Mouse (Mus musculus) liver, adult 2 months (tissue): ENCODE results near the gene Eif4ebp2. TPM values are rescaled to one million over a fixed set of nuclear protein-coding genes. Genes with fewer than 3 reads are reported as not detected.

Experiments used
- DNase-seq: peaks from one replicate; pipeline ENCODE4 v3.0.0-alpha.2; 2011; ENCODE audit warnings: low read depth, low spot score; ENCODE audit errors: extremely low read depth
- H3K27ac ChIP-seq: fragments of 200-500 bp; replicated peaks from 2 replicates; pipeline ENCODE4 v1.5.1; 2012; ENCODE audit warnings: low read depth, mild to moderate bottlenecking, control low read depth, inconsistent platforms, low read length; ENCODE audit not compliant: insufficient read depth
- H3K27me3 ChIP-seq: fragments of 200-500 bp; 2 replicates; pipeline ENCODE4 v1.6.1; 2012; ENCODE audit warnings: mild to moderate bottlenecking, moderate library complexity, low read length, inconsistent platforms; ENCODE audit not compliant: control insufficient read depth, insufficient read depth
- H3K36me3 ChIP-seq: fragments of 200-500 bp; 2 replicates; pipeline ENCODE4 v1.6.1; 2012; ENCODE audit warnings: low read length, inconsistent platforms; ENCODE audit not compliant: control insufficient read depth, insufficient read depth
- H3K4me1 ChIP-seq: fragments of 200-500 bp; 2 replicates; pipeline ENCODE4 v1.6.1; 2011; ENCODE audit warnings: low read length; ENCODE audit not compliant: control insufficient read depth, insufficient read depth
- H3K4me3 ChIP-seq: fragments of 200-500 bp; 2 replicates; pipeline ENCODE4 v1.5.1; 2011; ENCODE audit warnings: low read depth, mild to moderate bottlenecking, control low read depth, low read length, moderate library complexity; ENCODE audit not compliant: insufficient read depth
- H3K79me2 ChIP-seq: fragments of 200-500 bp; 2 replicates; pipeline ENCODE4 v1.6.1; 2012; ENCODE audit warnings: inconsistent platforms, mild to moderate bottlenecking, low read length, moderate library complexity; ENCODE audit not compliant: control insufficient read depth, insufficient read depth
- H3K9ac ChIP-seq: fragments of 200-500 bp; 2 replicates; pipeline ENCODE4 v1.6.1; 2012; ENCODE audit warnings: low read depth, mild to moderate bottlenecking, control low read depth, inconsistent platforms, low read length
- CTCF ChIP-seq: fragments of 200-500 bp; IDR thresholded peaks from 2 replicates; pipeline ENCODE4 v1.5.1; 2011; ENCODE audit warnings: low read depth, low read length, control low read depth
- POLR2A ChIP-seq: fragments of 200-500 bp; IDR thresholded peaks from 2 replicates; pipeline ENCODE4 v1.6.1; 2011; ENCODE audit warnings: low read length, control low read depth; ENCODE audit not compliant: insufficient read depth; ENCODE audit errors: extremely low read depth
- WGBS: fragments of 180-500 bp; shearing (Covaris S2); methylation state at CpG from one replicate; pipeline ENCODE4 v1.1.7; 2018; 5-methylcytosine and 5-hydroxymethylcytosine counted together
- polyA plus RNA-seq: library from polyadenylated mRNA; depleted of rRNA; stranded (reverse); fragments of >200 nt; gene quantifications from 2 replicates; pipeline ENCODE4 v1.2.3, GENCODE M21; 2012
- total RNA-seq: library from RNA; depleted of rRNA; stranded (reverse); fragments of >200 nt; gene quantifications from 2 replicates; pipeline ENCODE4 v1.2.3, GENCODE M21; 2014

Eif4ebp2 gene
- total and polyA plus RNA-seq, 2 experiments: 28.2 to 117 TPM

DNA sequence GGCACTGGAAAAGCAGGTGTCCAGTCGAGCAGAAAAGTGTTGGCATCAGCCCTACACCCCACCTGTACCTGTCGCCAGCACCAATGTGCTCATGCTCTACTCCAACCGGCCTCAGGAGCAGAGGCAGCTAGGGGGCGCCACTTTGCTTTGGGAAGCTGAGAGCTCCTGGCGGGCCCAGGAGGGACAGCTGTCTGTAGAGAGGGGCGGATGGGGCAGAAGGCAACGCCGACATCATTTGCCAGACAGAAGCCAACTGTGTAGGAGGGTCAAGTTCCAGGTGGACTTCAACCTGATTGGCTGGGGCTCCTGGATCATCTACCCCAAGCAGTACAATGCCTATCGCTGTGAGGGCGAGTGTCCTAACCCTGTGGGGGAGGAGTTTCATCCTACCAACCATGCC is 29.2 kb downstream of the Eif4ebp2 start:
- no peaks in the 10 kb centered on the region for H3K27me3 ChIP-seq
- H3K9ac ChIP-seq: peak overlapping the region; percentile 58
- H3K36me3 ChIP-seq: no peaks in the 10 kb centered on the region
- H3K4me1 ChIP-seq: peaks cover 44% of the 10 kb centered on the region
- no peaks in the 10 kb centered on the region for H3K79me2 ChIP-seq
- TF ChIP-seq POLR2A: no peak
- peak; percentile 82 for TF ChIP-seq CTCF
- peak; percentile 99 for DNase-seq
- 12% methylated on average over 10 of the region's 10 CpGs for WGBS
- peak overlapping the region; percentile 35 for H3K4me3 ChIP-seq
- peak overlapping the region; percentile 88 for H3K27ac ChIP-seq

DNA sequence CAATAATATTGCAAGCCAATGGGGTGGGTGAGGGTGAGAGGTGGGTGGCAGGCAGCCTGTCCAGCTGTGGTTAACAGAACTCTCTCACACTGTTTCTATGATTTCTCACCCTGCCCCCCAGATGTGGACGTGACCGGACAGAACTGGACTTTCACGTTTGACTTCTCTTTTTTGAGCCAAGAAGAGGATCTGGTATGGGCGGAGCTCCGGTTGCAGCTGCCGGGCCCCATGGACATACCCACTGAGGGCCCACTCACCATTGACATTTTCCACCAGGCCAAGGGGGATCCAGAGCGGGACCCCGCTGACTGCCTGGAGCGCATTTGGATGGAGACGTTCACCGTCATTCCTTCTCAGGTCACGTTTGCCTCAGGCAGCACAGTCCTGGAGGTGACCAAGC is 29.6 kb downstream of the Eif4ebp2 start:
- peak overlapping the region; percentile 88 for H3K27ac ChIP-seq
- peak; percentile 77 for DNase-seq
- no peaks in the 10 kb centered on the region for H3K27me3 ChIP-seq
- H3K4me1 ChIP-seq: peaks cover 43% of the 10 kb centered on the region
- peak overlapping the region; percentile 35 for H3K4me3 ChIP-seq
- TF ChIP-seq POLR2A: no peak
- TF ChIP-seq CTCF: no peak
- no peaks in the 10 kb centered on the region for H3K36me3 ChIP-seq
- H3K9ac ChIP-seq: peak overlapping the region; percentile 58
- WGBS: 46% methylated on average over 12 of the region's 12 CpGs
- no peaks in the 10 kb centered on the region for H3K79me2 ChIP-seq

DNA sequence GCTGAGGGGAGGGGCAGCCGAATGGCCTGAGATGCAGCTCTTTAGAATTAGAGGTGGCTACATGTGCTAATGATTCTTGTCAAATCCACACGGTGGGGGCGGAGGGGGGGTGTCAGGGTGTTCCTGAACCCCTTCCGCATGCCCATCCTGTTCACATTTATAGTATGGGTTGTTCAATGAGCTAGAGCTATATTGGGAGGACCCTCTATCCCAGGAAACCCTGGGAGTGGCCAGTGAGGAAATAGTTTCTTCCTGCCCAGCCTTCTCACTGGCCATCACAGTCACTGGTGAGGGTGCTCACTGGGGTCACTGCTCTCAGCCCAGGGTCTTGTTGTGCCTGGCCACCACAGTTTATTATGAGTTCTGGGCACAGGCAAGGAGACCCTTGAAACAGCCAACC is 32.5 kb downstream of the Eif4ebp2 start:
- Histone ChIP-seq H3K36me3 (no peaks in the 10 kb centered on the region), H3K79me2 (no peaks in the 10 kb centered on the region), H3K27me3 (no peaks in the 10 kb centered on the region), H3K27ac (no peak overlapping the region), H3K4me3 (no peak overlapping the region), H3K4me1 (peaks cover 22% of the 10 kb centered on the region), H3K9ac (no peak overlapping the region)
- no peak for DNase-seq
- 69% methylated on average over 4 of the region's 4 CpGs for WGBS
- TF ChIP-seq CTCF (no peak), POLR2A (no peak)

DNA sequence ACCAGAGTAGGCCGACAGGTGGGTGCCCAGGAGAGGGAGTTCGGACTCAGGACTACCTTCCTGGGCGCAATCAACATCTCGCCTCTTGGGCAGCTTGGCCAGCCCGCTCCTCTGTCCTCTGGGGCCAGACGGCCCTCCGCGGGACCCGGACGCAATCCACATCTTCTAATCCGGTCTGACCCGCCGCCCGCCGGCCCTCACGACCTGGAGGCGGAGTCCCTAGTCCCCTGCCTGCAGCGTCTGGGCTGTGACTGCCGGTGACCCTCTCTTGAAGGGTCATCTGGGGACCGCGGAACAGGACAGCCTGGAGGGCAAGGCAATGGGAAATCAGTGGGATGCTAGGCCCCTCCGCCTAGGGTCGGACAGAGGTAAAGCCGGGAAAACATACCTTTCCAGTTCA is 33.3 kb downstream of the Eif4ebp2 start:
- TF ChIP-seq CTCF (no peak), POLR2A (no peak)
- Histone ChIP-seq H3K79me2 (no peaks in the 10 kb centered on the region), H3K27ac (no peak overlapping the region), H3K27me3 (no peaks in the 10 kb centered on the region), H3K36me3 (no peaks in the 10 kb centered on the region), H3K4me1 (peaks cover 16% of the 10 kb centered on the region; the same call in 1 of the 2 replicates), H3K9ac (no peak overlapping the region), H3K4me3 (no peak overlapping the region)
- DNase-seq: no peak
- WGBS: 57% methylated on average over 24 of the region's 24 CpGs

DNA sequence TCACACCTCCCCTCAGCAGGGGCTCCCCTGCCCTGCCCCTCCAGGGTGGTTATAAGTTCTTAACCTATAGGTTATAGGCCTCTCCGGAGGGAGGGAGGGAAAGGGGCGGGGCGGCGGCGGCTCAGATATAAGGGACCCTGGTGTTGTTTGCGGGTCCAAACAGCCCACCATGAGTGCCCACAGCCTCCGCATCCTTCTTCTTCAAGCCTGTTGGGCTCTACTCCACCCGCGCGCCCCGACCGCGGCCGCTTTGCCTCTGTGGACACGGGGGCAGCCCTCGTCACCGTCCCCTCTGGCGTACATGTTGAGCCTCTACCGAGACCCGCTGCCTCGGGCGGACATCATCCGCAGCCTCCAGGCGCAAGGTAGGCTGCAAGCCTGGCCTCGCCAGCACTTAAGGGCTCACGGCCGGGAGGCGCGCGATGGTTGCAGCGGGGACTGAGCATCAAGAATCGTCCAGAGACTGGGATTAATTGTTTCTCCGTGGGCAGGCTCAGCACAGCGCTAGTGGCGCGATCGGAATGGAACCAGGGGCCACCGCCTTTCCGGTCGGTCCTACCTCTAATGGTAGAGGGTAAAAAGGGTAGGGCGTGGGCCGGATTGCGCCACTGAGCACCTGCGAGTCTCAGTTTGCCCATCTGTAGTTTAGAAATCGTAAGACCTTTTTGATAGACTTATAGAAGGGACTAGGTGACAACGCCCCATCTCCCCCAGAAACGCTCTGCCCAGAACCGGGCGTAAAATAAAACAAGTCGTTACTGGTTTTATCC is 34.1 kb downstream of the Eif4ebp2 start:
- Histone ChIP-seq H3K79me2 (no peaks in the 10 kb centered on the region), H3K27ac (no peak overlapping the region), H3K9ac (no peak overlapping the region), H3K4me1 (peaks cover 14% of the 10 kb centered on the region; the same call in 1 of the 2 replicates), H3K27me3 (no peaks in the 10 kb centered on the region), H3K36me3 (no peaks in the 10 kb centered on the region), H3K4me3 (peak overlapping the region; percentile 23; the same call in 1 of the 2 replicates)
- TF ChIP-seq CTCF: no peak
- TF ChIP-seq POLR2A: no peak
- WGBS: 26% methylated on average over 50 of the region's 50 CpGs
- DNase-seq: no peak

DNA sequence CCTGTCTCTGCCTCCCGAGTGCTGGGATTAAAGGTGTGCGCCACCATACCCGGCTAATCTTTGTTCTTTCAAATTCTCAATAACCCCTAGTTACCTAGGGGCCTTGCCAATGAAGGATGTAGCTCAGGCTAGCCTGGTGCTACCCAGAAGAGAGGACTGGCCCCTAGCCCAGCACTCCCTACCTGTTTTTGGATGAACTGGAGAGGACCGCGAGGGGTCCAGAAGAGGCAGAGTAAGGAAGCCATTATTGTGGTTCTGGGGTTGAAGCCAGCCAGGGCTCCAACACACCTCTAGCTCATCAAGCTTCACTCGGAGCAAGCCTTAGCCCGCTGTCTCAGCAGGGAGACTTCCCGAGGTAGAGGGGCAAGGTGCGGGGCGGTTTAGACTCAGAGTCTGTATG is 34.8 kb downstream of the Eif4ebp2 start, which contains the start of gene Nodal:
TSS of gene Nodal (plus strand) at position 301 of the 400 bp plus-strand sequence.
- Histone ChIP-seq H3K9ac (no peak within 1 kb of the TSS), H3K79me2 (no peaks in the 10 kb centered on the region), H3K36me3 (no peaks in the 10 kb centered on the region), H3K4me3 (peak within 1 kb of the TSS; percentile 23; the same call in 1 of the 2 replicates), H3K27ac (no peak within 1 kb of the TSS), H3K27me3 (no peaks in the 10 kb centered on the region), H3K4me1 (peaks cover 13% of the 10 kb centered on the region)
- 74% methylated on average over 10 of the region's 10 CpGs for WGBS
- TF ChIP-seq POLR2A (no peak), CTCF (no peak)
- no peak for DNase-seq
